Mouse (Mus musculus) thymus, adult 2 months (tissue): ENCODE measurements around the gene Calhm2. TPM values are rescaled to one million over a fixed set of nuclear protein-coding genes. Genes with fewer than 3 reads are reported as not detected.

Experiments
- DNase-seq: peaks from one replicate; pipeline ENCODE4 v3.0.0; 2021
- H3K27ac ChIP-seq: fragments of 200-500 bp; 2 replicates; pipeline ENCODE4 v1.5.1; 2012; ENCODE audit warnings: low read length, control low read depth; ENCODE audit not compliant: control insufficient read depth, insufficient read depth
- H3K27me3 ChIP-seq: fragments of 200-500 bp; 2 replicates; pipeline ENCODE4 v1.6.1; 2012; ENCODE audit warnings: mild to moderate bottlenecking, low read length, moderate library complexity, mixed read lengths; ENCODE audit not compliant: control insufficient read depth, insufficient read depth
- H3K36me3 ChIP-seq: fragments of 200-500 bp; 2 replicates; pipeline ENCODE4 v1.6.1; 2012; ENCODE audit warnings: mild to moderate bottlenecking, low read length, moderate library complexity; ENCODE audit not compliant: control insufficient read depth, insufficient read depth
- H3K4me1 ChIP-seq: fragments of 200-500 bp; replicated peaks from 2 replicates; pipeline ENCODE4 v1.6.1; 2012; ENCODE audit warnings: low read length; ENCODE audit not compliant: control insufficient read depth, insufficient read depth
- H3K4me3 ChIP-seq: fragments of 200-500 bp; 2 replicates; pipeline ENCODE4 v1.5.1; 2012; ENCODE audit warnings: mild to moderate bottlenecking, low read length, control low read depth, moderate library complexity; ENCODE audit not compliant: control insufficient read depth, insufficient read depth
- CTCF ChIP-seq: fragments of 200-500 bp; IDR thresholded peaks from 2 replicates; pipeline ENCODE4 v1.5.1; 2012; ENCODE audit warnings: mild to moderate bottlenecking, control low read depth, low read length, moderate library complexity, borderline replicate concordance; ENCODE audit not compliant: control insufficient read depth, poor library complexity, insufficient read depth; ENCODE audit errors: extremely low read depth
- POLR2A ChIP-seq: fragments of 200-500 bp; IDR thresholded peaks from 2 replicates; pipeline ENCODE4 v1.6.1; 2012; ENCODE audit warnings: mild to moderate bottlenecking, low read length, control low read depth, moderate library complexity; ENCODE audit not compliant: control insufficient read depth, poor library complexity, insufficient read depth; ENCODE audit errors: extremely low read depth
- WGBS: fragments of 180-500 bp; shearing (Covaris S2); methylation state at CpG from one replicate; pipeline ENCODE4 v1.1.7; 2018; 5-methylcytosine and 5-hydroxymethylcytosine counted together
- polyA plus RNA-seq: library from polyadenylated mRNA; depleted of rRNA; stranded (reverse); fragments of >200 nt; gene quantifications from 2 replicates; pipeline ENCODE4 v1.2.3, GENCODE M21; 2012

Gene Calhm2
- polyA plus RNA-seq, 1 experiment, result 16.3 TPM

GRCm38 (mm10) chr19:47168223-47168622, 30.1 kb upstream of the Calhm2 start:
- Histone ChIP-seq H3K27ac (no peak overlapping the region), H3K4me3 (no peak overlapping the region), H3K27me3 (no peaks in the 10 kb centered on the region), H3K36me3 (no peaks in the 10 kb centered on the region), H3K4me1 (peaks cover 5% of the 10 kb centered on the region; the same call in 1 of the 2 replicates)
- TF ChIP-seq CTCF, result peak; percentile 45; the same call in 1 of the 2 replicates
- no peak for TF ChIP-seq POLR2A
- peak; percentile 27 for DNase-seq
- WGBS, result 10% methylated on average over 13 of the region's 13 CpGs

GRCm38 (mm10) chr19:47167617-47168214, 29.6 kb upstream of the Calhm2 start:
- Histone ChIP-seq H3K36me3 (no peaks in the 10 kb centered on the region), H3K27ac (no peak overlapping the region), H3K27me3 (no peaks in the 10 kb centered on the region), H3K4me1 (peaks cover 5% of the 10 kb centered on the region; the same call in 1 of the 2 replicates), H3K4me3 (no peak overlapping the region)
- 63% methylated on average over 7 of the region's 7 CpGs for WGBS
- TF ChIP-seq POLR2A, result no peak
- TF ChIP-seq CTCF, result no peak
- no peak for DNase-seq

GRCm38 (mm10) chr19:47166758-47167157, 28.7 kb upstream of the Calhm2 start:
- no peak for TF ChIP-seq CTCF
- no peak for TF ChIP-seq POLR2A
- Histone ChIP-seq H3K4me1 (peaks cover 5% of the 10 kb centered on the region; the same call in 1 of the 2 replicates), H3K36me3 (no peaks in the 10 kb centered on the region), H3K27ac (no peak overlapping the region), H3K27me3 (no peaks in the 10 kb centered on the region), H3K4me3 (no peak overlapping the region)
- DNase-seq, result no peak
- 93% methylated on average over 3 of the region's 3 CpGs for WGBS

GRCm38 (mm10) chr19:47163176-47163744, 25.2 kb upstream of the Calhm2 start:
- Histone ChIP-seq H3K27ac (no peak overlapping the region), H3K36me3 (no peaks in the 10 kb centered on the region), H3K4me1 (no peaks in the 10 kb centered on the region), H3K4me3 (no peak overlapping the region), H3K27me3 (no peaks in the 10 kb centered on the region)
- WGBS, result 94% methylated on average over 6 of the region's 6 CpGs
- no peak for DNase-seq
- no peak for TF ChIP-seq CTCF
- no peak for TF ChIP-seq POLR2A

GRCm38 (mm10) chr19:47161669-47162068, 23.6 kb upstream of the Calhm2 start:
- no peaks in the 10 kb centered on the region for H3K27me3 ChIP-seq

GRCm38 (mm10) chr19:47157664-47158063, 19.6 kb upstream of the Calhm2 start, which contains the start of gene Calhm3:
Calhm3 (minus strand) TSS chr19:47157764.
- Histone ChIP-seq H3K27me3 (no peaks in the 10 kb centered on the region), H3K4me1 (no peaks in the 10 kb centered on the region), H3K27ac (no peak within 1 kb of the TSS), H3K4me3 (no peak within 1 kb of the TSS), H3K36me3 (no peaks in the 10 kb centered on the region)
- 86% methylated on average over 11 of the region's 11 CpGs for WGBS
- DNase-seq, result no peak
- TF ChIP-seq POLR2A, result no peak
- no peak for TF ChIP-seq CTCF

More at GRCm38 (mm10) chr19:47161669-47162068, 23.6 kb upstream of the Calhm2 start:
- Histone ChIP-seq H3K4me3 (no peak overlapping the region), H3K4me1 (no peaks in the 10 kb centered on the region), H3K27ac (no peak overlapping the region), H3K36me3 (no peaks in the 10 kb centered on the region)
- TF ChIP-seq CTCF (no peak), POLR2A (no peak)
- DNase-seq, result no peak
- WGBS, result 81% methylated on average over 4 of the region's 4 CpGs
